Mouse (Mus musculus) 416B (cell line): ENCODE data around the gene Ccr10.
"Not testable (repeated sequence)": the region's sequence is repeated elsewhere in the genome, so short reads cannot be mapped to it uniquely, and the experiment has no call there.

Experiments
- DNase-seq: peaks from one replicate; pipeline ENCODE4 v3.0.0; 2011; ENCODE audit warnings: low read depth

The Ccr10 gene

DNA sequence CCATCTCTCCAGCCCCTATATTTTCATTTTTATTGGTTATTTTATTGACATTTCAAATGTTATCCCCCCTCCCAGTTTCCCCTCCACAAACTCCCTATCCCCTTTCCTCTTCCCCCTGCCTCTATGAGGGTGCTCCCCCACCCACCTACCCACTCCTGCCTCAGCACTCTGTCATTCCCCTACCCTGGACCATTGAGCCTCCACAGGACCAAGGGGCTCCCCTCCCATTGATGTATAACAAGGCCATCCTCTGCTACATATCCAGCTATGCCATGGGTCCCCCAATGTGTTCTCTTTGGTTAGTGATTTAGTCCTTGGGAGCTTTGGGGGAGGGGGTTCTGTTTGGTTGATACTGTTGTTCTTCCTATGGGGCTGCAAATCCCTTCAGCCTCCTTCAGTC lies 20.6 kb downstream of the Ccr10 start:
- DNase-seq: no peak

DNA sequence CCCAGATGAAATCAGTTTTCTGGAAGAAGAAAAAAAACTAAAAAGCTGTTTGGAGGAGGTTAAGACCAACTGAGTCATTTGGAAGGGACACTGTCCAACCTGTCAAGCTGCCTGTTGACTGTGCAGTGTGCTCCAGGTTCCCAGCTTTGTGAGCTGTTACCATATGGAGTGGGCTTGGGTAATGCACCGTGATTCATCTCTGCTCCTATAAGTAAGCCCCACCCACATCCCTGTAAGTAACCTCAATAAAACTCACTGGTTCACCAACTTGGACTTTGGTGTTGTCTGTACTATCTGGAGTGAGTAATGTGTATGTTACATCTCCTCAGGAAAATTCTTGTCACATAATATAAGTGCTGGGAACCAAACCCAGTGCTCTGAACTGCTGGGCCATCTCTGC lies 22.4 kb downstream of the Ccr10 start:
- DNase-seq: peak; percentile 41

DNA sequence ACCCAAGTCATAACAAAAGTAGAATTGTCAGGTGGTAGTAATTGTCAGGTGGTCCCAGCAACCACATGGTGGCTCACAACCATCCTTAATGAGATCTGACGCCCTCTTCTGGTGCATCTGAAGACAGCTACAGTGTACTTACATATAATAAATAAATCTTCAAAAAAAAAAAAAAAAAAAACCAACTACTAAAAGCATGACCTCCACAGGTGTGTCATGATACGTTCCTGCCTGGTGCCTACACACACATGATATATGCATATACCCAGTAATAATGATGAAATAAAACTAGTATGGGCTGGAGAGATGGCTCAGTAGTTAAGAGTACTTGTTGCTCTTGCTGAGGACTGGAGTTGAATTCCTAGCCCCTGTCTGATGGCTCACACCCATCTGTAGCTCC lies 24.2 kb downstream of the Ccr10 start:
- no peak for DNase-seq

DNA sequence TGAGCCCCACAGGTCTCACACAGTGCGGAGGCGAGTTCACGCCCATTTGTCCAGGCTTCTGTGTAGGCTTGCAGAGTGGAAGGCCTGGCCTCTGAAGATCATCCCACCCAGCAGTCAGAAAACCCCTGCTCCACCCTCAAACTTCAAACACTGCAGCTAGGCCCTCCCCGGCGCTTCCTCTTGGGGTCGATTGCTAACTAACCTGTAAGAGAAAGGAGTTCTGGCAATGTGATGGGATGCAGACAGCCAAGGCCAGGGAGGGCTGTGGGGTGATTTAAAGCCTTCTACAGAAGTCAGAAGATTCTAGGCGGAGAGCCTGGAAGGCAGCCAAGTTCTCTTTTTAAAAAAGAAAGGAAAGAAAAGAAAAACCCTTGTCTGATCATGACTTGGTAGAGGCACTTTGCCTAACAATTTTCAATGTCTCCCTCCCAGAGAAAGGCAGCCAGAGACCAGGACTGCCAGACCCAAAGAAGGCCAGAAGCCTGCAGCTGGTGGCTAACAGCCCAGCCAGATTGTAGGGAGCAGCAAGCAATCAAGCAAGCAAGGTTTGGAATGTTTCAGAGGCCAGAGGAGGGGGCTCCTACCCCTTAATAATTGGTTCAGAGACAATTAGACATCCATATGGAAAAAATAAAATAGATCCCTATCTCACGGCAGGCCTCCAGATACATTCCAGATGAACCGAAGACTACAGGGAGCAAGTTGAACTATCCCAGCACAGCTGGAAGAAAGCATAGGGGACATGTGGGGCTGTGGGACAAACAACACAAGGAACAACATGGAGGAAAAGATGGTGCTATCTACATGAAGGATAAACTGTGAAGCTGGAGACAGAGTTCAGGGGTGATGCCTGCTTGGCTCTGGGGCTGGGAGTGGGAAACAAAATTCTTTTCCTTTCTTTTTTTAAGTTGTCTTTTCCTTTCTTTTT lies 25.8 kb downstream of the Ccr10 start:
- no peak for DNase-seq

DNA sequence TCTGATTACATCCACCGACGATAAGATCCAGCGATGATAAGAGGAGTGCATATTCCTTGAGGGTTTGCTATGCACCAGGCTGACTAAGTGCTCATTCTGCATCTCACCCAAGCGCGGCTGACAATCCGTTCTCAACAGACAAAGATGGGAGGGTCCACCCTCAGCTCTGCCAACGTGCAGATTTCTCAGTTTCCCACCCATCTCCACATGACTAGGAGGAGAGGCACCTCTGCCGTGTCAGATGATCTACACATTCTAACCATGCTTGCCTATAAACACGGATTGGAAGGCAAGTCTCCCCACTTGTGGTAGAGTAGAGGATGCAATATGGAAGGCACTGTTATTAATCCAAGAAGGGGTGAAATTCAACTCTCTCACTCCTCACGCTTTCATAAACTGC lies 26.5 kb downstream of the Ccr10 start:
- no peak for DNase-seq

DNA sequence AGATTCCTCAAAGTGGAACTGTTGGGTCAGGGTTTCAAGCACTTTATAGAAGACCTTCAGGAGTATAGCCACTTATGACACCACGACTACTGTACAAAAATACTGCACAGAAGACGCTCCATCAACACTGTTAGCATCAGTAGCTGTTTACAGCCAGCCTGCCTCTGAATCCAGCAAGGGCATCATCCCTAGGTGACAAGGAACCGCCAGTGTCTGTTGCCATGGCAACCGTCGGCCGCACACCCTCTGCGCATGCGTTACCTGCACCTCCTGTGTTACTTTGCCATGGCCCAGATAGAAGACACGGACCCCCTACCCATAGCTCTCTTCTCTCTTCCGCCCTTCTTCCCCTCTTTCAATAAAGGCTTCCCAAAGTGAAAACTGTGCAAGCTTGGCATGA lies 28.9 kb downstream of the Ccr10 start:
- no peak for DNase-seq

DNA sequence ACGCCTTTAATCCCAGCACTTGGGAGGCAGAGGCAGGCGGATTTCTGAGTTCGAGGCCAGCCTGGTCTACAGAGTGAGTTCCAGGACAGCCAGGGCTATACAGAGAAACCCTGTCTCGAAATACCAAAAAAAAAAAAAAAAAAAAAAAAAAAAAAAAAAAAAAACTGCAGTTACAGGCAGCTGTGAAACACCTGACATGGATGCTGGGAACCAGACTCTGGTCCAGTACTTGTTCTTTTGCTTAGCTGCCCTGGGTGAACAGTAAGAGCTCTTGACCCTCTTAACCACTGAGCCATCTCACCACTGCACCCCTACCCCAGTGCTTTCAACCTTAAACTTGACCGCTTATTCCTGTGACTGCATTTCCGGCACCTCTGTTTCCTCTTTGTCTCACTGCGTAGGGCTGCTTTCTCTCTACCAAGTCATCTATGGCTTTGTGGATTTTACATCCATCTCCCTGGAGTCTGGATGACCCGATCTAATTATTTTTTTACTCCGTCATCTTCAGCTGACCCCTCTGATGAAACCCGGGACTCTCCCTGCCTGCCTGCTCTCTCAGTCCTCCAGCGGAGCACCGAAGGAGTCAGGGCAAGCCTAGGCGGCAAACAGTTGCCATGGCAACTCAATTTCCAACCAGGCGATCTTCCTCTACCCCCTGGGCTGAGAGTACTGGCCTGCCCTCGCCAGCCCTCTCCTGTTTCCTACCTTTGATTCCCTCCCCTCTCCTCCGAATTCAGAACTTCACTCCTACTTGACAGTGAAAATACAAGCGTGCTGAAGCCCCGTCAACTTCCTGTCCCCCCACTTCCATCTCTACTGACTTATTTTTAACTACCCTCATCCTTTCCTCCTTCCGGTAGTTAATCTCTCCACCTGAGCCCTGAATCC lies 31.7 kb downstream of the Ccr10 start:
- peak; percentile 86 for DNase-seq

DNA sequence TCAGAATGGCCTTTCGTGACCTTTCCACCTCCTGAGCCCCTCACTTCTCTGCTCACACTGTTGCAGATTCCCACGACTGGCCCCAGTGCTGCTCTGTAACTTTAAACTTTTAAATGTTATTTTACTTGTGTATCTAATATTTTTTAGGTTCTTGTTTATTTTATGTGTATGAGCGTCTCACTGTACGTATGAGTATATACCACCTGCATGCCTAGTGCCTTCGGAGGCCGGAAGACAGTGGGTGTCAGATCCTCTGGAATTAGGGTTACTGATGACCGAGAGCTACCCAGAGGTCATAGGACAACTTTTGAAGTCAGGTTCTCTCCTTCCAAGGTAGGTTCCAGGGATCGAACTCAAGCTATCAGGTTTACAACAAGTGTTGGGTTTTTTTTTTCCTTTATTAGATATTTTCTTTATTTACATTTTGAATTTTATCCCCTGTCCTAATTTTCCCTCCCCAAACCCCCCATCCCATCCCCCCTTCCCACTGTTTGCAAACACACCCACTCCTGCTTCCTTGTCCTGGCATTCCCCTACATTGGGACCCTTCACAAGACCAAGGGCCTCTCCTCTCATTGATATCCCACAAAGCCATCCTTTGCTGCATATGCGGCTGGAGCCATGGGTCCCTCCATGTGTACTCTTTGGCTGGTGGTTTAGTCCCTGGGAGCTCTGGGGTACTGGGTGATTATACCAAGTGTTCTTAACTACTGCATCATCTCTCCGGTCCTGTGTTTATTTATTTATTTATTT lies 32.9 kb downstream of the Ccr10 start:
- no peak for DNase-seq

DNA sequence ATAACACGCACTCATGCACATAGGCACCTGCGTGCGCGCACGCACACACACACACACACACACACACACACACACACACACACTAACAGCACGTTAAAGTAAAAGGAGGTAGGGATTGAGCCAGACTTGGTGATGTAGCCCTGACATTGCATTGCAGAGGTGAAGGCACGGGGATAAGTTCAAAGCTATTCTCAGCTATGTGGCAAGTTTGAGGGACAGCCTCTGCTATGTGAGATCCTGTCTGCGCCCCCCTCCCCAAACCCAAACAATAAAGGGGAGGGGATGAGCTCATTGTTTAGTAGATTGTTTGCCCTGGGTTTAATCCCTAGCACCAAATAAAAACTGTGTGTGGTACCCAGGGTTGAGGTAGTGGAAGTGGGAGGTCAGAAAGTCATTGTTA lies 34.2 kb downstream of the Ccr10 start:
- DNase-seq: no peak

DNA sequence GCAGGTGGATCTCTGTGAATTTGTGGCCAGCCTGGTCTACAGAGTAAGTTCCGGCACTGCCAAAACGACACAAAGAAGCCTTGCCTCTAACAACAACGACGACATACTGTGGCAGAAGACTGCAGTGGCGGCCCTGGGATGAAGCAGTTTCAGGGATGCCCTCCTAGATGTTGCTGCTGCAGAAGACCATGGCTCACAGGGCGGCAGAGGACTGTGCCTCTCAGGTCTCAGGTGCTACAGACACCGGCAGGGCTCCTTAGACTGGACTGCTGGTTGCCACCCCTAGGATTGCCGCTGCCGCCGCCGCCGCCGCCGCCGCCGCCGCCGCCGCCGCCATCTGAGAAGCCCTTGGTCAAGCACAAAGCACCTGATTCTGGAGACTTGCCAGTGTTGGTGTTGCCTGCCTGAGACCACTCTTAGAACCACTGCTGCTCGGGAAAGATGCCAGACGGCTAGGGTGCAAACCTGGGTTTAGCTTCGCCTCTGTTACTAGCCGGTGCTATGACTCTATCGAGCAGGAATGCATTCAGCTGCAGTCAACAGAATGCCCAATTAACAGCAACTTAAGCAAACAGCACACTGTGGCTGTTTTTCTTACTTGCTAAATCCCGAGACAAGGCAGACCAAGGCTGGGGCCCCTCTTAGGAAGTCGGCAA lies 35.0 kb downstream of the Ccr10 start:
- no peak for DNase-seq

DNA sequence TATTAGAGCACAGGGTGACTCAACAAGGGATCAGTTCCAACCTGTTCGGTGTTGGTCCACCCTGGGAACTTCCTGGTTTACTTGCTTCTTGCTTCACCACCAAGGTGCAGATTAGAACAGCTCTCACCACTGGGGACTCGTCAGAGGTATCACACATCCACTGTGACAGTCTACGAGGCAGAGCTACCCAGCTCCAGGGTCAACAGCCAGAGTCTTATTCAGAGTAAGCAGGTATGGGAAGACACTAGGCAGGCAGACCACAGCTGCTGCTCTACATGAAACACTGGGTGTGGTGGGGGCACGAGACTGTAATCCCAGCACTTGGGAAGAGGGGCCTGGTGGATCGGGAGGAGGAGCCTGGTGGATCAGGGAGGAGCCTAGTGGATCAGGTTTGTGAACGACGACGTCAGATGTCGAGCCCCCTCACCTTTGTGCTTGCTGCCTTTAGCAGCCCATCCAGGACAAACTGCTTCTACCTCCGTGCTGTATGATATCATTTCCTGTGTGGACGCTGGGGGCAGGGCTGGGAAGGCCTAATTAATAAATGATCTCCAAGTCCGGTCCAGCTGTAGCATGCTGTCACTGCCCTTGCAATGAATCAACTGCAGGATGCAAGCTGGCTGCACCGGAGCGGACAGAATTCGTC lies 36.6 kb downstream of the Ccr10 start:
- no peak for DNase-seq

DNA sequence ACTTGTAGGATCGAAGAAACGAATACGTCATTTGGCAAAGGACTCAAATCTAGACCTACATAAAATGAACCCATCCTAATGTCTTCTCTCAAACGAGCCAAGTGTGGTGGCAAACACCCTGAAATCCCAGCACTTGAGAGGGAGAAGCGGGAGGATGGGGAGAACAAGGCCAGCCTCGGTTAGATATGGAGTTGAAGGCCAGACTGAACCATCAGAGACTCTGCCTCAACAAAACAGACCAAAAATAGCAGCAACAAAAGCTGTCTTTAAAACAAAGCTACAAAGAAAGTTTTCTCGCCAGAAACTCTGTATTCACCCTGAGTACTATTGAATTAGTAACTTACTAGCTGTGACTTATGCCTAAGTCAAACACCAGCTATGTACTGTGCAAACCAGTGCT lies 38.2 kb downstream of the Ccr10 start:
- no peak for DNase-seq

DNA sequence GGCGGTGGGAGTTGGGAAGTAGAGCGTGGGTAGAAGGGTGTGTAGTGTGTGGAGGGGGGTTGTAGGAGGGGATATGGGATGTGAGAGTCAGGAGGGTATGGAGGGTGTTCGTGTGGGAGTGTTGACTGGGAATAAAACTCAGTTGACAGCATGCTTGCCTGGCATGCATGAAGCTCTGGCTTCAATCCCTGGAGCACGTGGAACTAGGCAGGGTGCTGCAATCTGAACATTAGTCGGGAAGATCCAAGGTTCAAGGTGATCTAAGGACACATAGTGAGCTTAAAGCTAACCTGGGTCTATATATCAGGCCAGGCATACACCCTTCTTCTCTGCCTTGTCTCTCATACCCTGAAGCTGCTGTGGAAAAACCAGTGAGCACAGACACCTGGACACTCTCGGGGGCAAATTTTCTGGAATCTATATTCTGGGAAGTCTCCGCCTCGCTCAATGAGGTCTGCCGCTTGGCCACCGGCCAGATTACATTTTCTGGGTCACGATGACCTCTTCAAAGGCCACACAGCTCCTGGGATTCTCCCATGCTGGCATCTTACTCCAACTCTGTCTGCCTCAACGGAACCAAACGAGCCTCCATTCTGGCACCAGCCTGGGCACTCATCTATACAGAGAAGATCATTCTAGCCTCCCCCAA lies 40.9 kb downstream of the Ccr10 start:
- no peak for DNase-seq

DNA sequence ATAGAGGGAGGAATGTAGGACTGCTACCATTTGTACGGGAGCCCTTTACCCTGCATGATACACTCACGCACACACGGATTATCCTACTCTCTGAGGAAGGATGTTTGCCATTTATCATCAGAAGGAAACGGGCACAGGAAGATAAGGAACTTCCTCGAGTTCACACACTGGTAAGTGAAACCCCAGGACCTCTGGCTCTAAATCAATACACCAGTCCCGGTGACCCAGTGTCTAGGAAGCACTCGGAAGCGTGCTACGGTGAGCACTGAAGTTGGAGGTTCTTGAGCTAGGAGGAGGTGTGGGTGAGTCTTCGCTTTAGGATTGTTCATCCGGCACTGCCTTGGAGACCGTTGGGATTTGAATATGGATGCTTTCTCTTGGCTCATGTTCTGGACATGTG lies 42.2 kb downstream of the Ccr10 start:
- DNase-seq: no peak

DNA sequence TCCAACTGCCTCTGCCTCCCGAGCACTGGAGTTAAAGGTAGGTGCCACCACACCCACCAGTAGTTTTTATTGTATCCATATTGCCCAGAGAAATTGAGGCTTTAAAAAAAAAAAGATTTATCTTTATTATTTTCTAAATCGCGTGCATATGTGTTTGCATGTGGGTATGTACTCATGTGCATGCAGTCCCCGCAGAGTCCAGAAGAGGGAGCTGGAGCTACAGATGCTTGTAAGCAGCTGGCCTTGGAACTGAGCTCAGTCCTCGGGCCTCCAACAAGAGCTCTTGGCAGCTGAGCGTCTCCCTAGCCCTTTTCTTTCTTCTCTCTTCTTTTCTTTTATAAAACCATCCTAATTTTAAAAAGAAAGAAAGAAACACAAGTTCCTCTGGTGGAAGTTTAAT lies 43.5 kb downstream of the Ccr10 start:
- DNase-seq: peak; percentile 78

DNA sequence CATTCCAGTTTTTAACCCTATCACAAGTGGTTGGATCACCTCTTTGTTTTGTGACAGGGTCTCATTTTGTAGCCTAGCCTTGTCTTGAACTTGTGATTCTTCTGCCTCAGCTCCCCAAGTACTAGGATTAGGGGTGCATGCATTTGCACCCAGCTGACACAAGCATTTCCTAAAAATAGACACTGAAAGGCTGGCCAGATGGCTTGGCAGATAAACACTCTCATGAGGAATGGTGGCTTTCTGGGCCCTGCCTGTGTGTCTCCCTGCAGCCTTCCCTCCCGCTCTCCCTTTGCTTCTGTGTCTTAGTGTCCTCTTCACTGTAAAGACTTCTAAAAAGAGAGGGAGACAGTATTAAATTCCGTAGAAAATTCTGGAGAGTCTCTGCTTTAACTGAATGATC lies 44.1 kb downstream of the Ccr10 start:
- peak; percentile 37 for DNase-seq

DNA sequence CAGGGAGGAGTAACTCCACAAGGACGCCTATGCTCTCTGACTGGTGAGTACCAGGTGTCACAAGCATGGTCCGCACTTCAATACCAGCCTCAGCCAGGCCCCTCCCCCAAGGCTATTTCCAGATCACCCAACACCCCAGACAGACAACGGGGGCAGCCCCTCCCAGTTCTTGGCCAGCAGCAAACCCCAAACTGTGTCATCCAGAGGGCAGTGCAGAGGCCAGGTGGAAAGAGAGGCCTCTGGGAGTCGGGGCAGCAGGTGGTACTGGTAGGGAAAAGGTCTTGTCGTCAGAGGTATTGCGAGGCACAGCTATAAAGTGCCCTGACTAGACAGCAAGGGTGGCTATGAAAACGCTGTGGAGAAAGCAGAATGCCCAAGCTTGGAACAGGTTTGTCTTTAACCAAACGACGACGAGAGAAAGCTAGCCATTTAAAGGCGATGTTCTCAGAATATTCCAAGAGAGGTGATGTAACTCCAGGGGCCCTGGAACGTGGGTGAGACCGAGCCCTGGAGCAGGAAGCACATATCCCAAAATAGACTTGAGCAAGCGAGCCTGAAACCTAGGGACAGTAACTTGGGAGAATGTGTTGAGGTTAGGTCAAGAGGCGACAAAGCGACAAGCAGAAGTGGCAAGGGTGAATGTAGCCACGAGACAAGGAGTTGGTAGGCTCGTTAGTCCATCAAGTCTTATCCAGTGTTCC lies 45.0 kb downstream of the Ccr10 start:
- DNase-seq: no peak

DNA sequence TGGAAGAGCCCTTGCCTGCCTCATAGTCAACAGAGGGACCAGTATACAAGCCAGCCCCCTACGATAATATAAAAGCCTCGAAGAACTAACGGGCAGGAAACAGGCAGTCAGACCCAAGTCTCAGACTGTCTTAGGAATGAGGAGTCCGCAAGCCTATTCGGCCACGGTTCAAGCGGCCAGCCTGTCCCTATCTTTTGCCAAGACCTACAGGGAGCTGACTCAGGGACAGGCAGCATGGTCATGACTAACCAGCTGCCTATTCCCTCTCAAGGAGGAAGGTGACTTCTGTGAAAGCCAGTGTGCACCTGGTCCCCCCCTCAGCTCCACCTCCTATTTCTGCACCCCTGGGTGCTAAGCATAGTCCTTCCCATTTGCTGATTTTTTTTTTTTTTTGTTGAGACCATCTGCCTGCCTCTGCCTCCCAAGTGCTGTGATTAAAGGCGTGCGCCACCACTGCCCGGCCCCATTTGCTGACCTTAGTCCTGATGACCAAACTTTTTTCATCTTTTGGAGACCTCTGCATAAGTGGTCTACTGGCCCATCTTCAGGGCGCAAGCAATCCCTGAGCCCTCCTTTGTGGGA lies 46.2 kb downstream of the Ccr10 start:
- DNase-seq: no peak

DNA sequence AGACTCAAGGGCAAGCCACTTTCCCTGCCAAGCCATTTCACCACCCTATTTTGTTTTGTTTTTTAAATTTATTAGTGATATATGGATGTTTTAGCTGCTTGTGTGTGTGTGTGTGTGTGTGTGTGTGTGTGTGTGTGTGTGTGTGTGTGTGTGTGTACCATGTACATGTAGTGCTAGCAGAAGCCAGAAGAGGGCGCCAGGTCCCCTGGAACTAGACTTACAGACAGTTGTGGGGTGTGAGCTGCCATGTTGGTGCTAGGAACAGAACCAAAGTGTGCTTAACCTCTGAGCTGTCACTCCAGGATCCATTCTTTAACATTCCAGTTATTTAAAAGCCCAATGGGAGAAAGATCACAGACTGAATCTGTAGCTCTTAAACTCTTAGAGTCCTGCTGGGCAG lies 48.2 kb downstream of the Ccr10 start:
- peak; percentile 37 for DNase-seq

DNA sequence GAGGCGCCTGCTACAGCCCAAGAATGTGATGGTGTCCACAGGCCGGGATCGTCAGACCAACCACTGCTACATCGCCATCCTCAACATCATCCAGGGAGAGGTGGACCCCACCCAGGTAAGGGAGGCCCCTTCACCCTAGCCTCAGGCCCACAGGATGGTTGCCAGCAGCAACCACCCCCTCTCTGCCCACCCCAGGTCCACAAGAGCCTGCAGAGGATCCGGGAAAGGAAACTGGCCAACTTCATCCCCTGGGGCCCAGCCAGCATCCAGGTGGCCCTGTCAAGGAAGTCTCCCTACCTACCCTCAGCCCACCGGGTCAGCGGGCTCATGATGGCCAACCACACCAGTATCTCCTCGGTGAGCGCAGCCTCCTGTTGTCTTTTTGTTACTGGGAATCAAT lies 50.2 kb downstream of the Ccr10 start:
- not testable (repeated sequence) for DNase-seq
